Mouse (Mus musculus): Measurements from ENCODE around the gene Rsph9. TPM values are rescaled to one million over a fixed set of nuclear protein-coding genes. Genes with fewer than 3 reads are reported as not detected.

Gene Rsph9
- total and polyA plus RNA-seq, 3 experiments: 0.29 TPM; not detected in 2

DNA sequence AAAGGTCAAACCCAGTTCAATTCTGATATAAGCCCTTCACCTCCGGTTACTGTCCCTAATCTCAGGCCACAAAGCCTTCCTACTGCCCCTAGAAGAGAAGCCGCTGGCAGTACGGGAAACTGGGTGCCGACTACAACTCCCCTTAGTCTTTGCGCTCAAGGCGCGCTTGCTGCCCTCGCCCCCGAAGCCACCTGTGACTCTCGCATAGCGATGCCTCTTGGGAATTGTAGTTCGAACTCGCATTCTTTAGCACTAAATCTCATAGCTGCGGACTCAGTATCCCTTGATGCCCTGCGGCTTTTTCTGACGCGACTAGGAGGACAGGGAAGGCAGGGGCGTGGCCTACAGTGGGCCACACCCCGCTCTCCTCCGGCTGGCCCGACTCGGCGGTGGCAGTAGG lies 16.7 kb upstream of the Rsph9 start, which contains the start of gene Gtpbp2 (continued):
- peak; percentile 65; the same call in 1 of the 2 replicates for TF ChIP-seq MYC (IDR thresholded peaks at IDR 0.05; ENCODE audit: low read depth, low read length)
- TF ChIP-seq POLR2A (IDR thresholded peaks at IDR 0.05; ENCODE audit: control insufficient read depth in 1 of 2, insufficient read depth in 1 of 2, low read depth in 1 of 2, low read length in 2 of 2, poor library complexity in 1 of 2): 0 out of 4 replicates have a peak, but pooled peaks of 1 of the 2 experiments have one; percentile 14

GRCm38 (mm10) chr17:46160090-46160662 lies 16.2 kb upstream of the Rsph9 start:
- H3K4me3 ChIP-seq (ENCODE audit: control insufficient read depth in 1 of 2, insufficient read depth in 1 of 2, low read depth in 2 of 2, low read length in 2 of 2): peak overlapping the region; percentile 60 to 70
- H3K27me3 ChIP-seq (ENCODE audit: control insufficient read depth in 1 of 2, insufficient read depth in 2 of 2, low read length in 2 of 2): no peaks in the 10 kb centered on the region
- peak overlapping the region; percentile 88 for H3K27ac ChIP-seq (ENCODE audit: control insufficient read depth, low read depth, low read length)
- H3K36me3 ChIP-seq (ENCODE audit: control insufficient read depth in 1 of 2, insufficient read depth in 2 of 2, low read length in 2 of 2): peaks cover 0 to 27% of the 10 kb centered on the region in 2 experiments; a peak in 3 of 4 replicates
- H3K79me2 ChIP-seq (ENCODE audit: control insufficient read depth, insufficient read depth, low read length, poor library complexity): peaks cover 9% of the 10 kb centered on the region
- H3K4me1 ChIP-seq (ENCODE audit: control insufficient read depth in 1 of 2, insufficient read depth in 2 of 2, low read length in 2 of 2): peaks cover 18 to 41% of the 10 kb centered on the region in 2 experiments; a peak in 3 of 4 replicates
- peak overlapping the region; percentile 70 for H3K9ac ChIP-seq (ENCODE audit: control insufficient read depth, low read depth, low read length, poor library complexity, severe bottlenecking)
- peak; percentile 96 for DNase-seq (ENCODE audit: low read depth, low spot score)
- H3K9me3 ChIP-seq (replicated peaks; ENCODE audit: insufficient read depth, low read length): no peaks in the 10 kb centered on the region
- TF ChIP-seq SIN3A (IDR thresholded peaks at IDR 0.05; ENCODE audit: low read length) (peak; percentile 55), TBP (IDR thresholded peaks at IDR 0.05; ENCODE audit: low read depth, low read length) (peak; percentile 40; the same call in 1 of the 2 replicates), MXI1 (IDR thresholded peaks at IDR 0.05; ENCODE audit: low read depth, low read length) (peak; percentile 97), ZMIZ1 (IDR thresholded peaks at IDR 0.05; ENCODE audit: low read depth, low read length) (no peak), CTCF (IDR thresholded peaks at IDR 0.05 in 2 of 3, conservative IDR thresholded peaks at IDR 0.05 in 1 of 3; ENCODE audit: control insufficient read depth in 1 of 3, insufficient read depth in 1 of 3, low read depth in 2 of 3, low read length in 3 of 3, poor library complexity in 1 of 3, severe bottlenecking in 1 of 3) (no peak), MAX (IDR thresholded peaks at IDR 0.05; ENCODE audit: low read length) (peak; percentile 73), ELF1 (IDR thresholded peaks at IDR 0.05; ENCODE audit: low read depth, low read length) (peak; percentile 65; the same call in 1 of the 2 replicates), POLR2A (IDR thresholded peaks at IDR 0.05; ENCODE audit: control insufficient read depth in 1 of 2, insufficient read depth in 1 of 2, low read depth in 1 of 2, low read length in 2 of 2, poor library complexity in 1 of 2) (peak in 1 of 2 experiments; percentile 52; a peak in 1 of 4 replicates), USF2 (IDR thresholded peaks at IDR 0.05; ENCODE audit: borderline replicate concordance in 1 of 2, insufficient read depth in 1 of 2, low read depth in 1 of 2, low read length in 2 of 2) (no peak), CHD1 (IDR thresholded peaks at IDR 0.05; ENCODE audit: low read depth, low read length) (0 out of 2 replicates have a peak, but pooled peaks have one; percentile 76), POLR2AphosphoS2 (IDR thresholded peaks at IDR 0.05; ENCODE audit: low read length) (peak; percentile 54; the same call in 1 of the 2 replicates), NELFE (IDR thresholded peaks at IDR 0.05; ENCODE audit: low read depth, low read length) (peak; percentile 37), MAZ (IDR thresholded peaks at IDR 0.05; ENCODE audit: low read depth, low read length) (no peak; the same call in 1 of the 2 replicates), USF1 (IDR thresholded peaks at IDR 0.05; ENCODE audit: low read depth, low read length) (peak; percentile 56; the same call in 1 of the 2 replicates)

- peak overlapping the region in 1 of 2 experiments; percentile 70; a peak in 2 of 4 replicates for H3K4me3 ChIP-seq (ENCODE audit: control insufficient read depth in 1 of 2, insufficient read depth in 1 of 2, low read depth in 2 of 2, low read length in 2 of 2)
- H3K27ac ChIP-seq (ENCODE audit: control insufficient read depth, low read depth, low read length): peak overlapping the region; percentile 88
- peaks cover 0 to 27% of the 10 kb centered on the region in 2 experiments; a peak in 2 of 4 replicates for H3K36me3 ChIP-seq (ENCODE audit: control insufficient read depth in 1 of 2, insufficient read depth in 2 of 2, low read length in 2 of 2)
- H3K9ac ChIP-seq (ENCODE audit: control insufficient read depth, low read depth, low read length, poor library complexity, severe bottlenecking): peak overlapping the region; percentile 10; the same call in 1 of the 2 replicates
- H3K9me3 ChIP-seq (replicated peaks; ENCODE audit: insufficient read depth, low read length): no peaks in the 10 kb centered on the region
- H3K27me3 ChIP-seq (ENCODE audit: control insufficient read depth in 1 of 2, insufficient read depth in 2 of 2, low read length in 2 of 2): no peaks in the 10 kb centered on the region
- peaks cover 9% of the 10 kb centered on the region for H3K79me2 ChIP-seq (ENCODE audit: control insufficient read depth, insufficient read depth, low read length, poor library complexity)
- DNase-seq (ENCODE audit: low read depth, low spot score): peak; percentile 75
- H3K4me1 ChIP-seq (ENCODE audit: control insufficient read depth in 1 of 2, insufficient read depth in 2 of 2, low read length in 2 of 2): peaks cover 18 to 43% of the 10 kb centered on the region in 2 experiments; a peak in 3 of 4 replicates
- no peak for TF ChIP-seq GABPA (IDR thresholded peaks at IDR 0.05; ENCODE audit: low read depth, low read length)
- peak; percentile 83 for TF ChIP-seq ETS1 (IDR thresholded peaks at IDR 0.05; ENCODE audit: low read depth, low read length)
- no peak for TF ChIP-seq TBP (IDR thresholded peaks at IDR 0.05; ENCODE audit: low read depth, low read length)
- peak; percentile 40 for TF ChIP-seq SIN3A (IDR thresholded peaks at IDR 0.05; ENCODE audit: low read length)
- TF ChIP-seq ELF1 (IDR thresholded peaks at IDR 0.05; ENCODE audit: low read depth, low read length): no peak
- no peak for TF ChIP-seq POLR2A (IDR thresholded peaks at IDR 0.05; ENCODE audit: control insufficient read depth in 1 of 2, insufficient read depth in 1 of 2, low read depth in 1 of 2, low read length in 2 of 2, poor library complexity in 1 of 2)
- TF ChIP-seq BHLHE40 (IDR thresholded peaks at IDR 0.05; ENCODE audit: borderline replicate concordance, low read depth, low read length): peak; percentile 34; the same call in 1 of the 2 replicates
- peak; percentile 72 for TF ChIP-seq RCOR1 (IDR thresholded peaks at IDR 0.05; ENCODE audit: low read depth, low read length)
- TF ChIP-seq KAT2A (conservative IDR thresholded peaks at IDR 0.05; ENCODE audit: low read depth, low read length): no peak
- no peak for TF ChIP-seq HCFC1 (IDR thresholded peaks at IDR 0.05; ENCODE audit: low read depth, low read length)
- no peak for TF ChIP-seq MAX (IDR thresholded peaks at IDR 0.05; ENCODE audit: low read length)
- no peak for TF ChIP-seq CTCF (IDR thresholded peaks at IDR 0.05 in 2 of 3, conservative IDR thresholded peaks at IDR 0.05 in 1 of 3; ENCODE audit: control insufficient read depth in 1 of 3, insufficient read depth in 1 of 3, low read depth in 2 of 3, low read length in 3 of 3, poor library complexity in 1 of 3, severe bottlenecking in 1 of 3)
- no peak for TF ChIP-seq CHD1 (IDR thresholded peaks at IDR 0.05; ENCODE audit: low read depth, low read length)
- TF ChIP-seq EP300 (IDR thresholded peaks at IDR 0.05; ENCODE audit: low read depth in 1 of 2, low read length in 2 of 2): peak; percentile 92
- TF ChIP-seq TAL1 (IDR thresholded peaks at IDR 0.05; ENCODE audit: low read length): peak; percentile 96
- no peak for TF ChIP-seq MAFK (IDR thresholded peaks at IDR 0.05; ENCODE audit: borderline replicate concordance, low read depth, low read length)
- no peak for TF ChIP-seq USF1 (IDR thresholded peaks at IDR 0.05; ENCODE audit: low read depth, low read length)
These were observed 15.2 kb upstream of the Rsph9 start for GRCm38 (mm10) chr17:46159236-46159635.
